Mouse (Mus musculus): ENCODE results near the gene Il21r.
A peak's percentile ranks its signal among the peaks of the same experiment; 100 is the strongest.

Gene Il21r

GRCm38 (mm10) chr7:125575738-125576540 lies 27.3 kb upstream of the Il21r start:
- DNase-seq = no peak

GRCm38 (mm10) chr7:125576982-125577381 lies 26.2 kb upstream of the Il21r start:
- DNase-seq = peak; percentile 36

- DNase-seq = peak; percentile 28
Measured at GRCm38 (mm10) chr7:125577486-125578088, 25.6 kb upstream of the Il21r start.

- DNase-seq = no peak
Measured at GRCm38 (mm10) chr7:125578106-125578505, 25.1 kb upstream of the Il21r start.

GRCm38 (mm10) chr7:125579545-125580219 lies 23.5 kb upstream of the Il21r start:
- no peak for DNase-seq

GRCm38 (mm10) chr7:125580220-125580549 lies 23.0 kb upstream of the Il21r start:
- DNase-seq = no peak

- DNase-seq = no peak
Measured at GRCm38 (mm10) chr7:125580625-125581316, 22.5 kb upstream of the Il21r start.

GRCm38 (mm10) chr7:125581317-125581672 lies 21.9 kb upstream of the Il21r start:
- DNase-seq = peak; percentile 79

- no peak for DNase-seq
Measured at GRCm38 (mm10) chr7:125583325-125584004, 19.8 kb upstream of the Il21r start.

- no peak for DNase-seq
Measured at GRCm38 (mm10) chr7:125584005-125584369, 19.2 kb upstream of the Il21r start.

- DNase-seq = no peak
Measured at GRCm38 (mm10) chr7:125586355-125586754, 16.9 kb upstream of the Il21r start.

- no peak for DNase-seq
Measured at GRCm38 (mm10) chr7:125588721-125589120, 14.5 kb upstream of the Il21r start.

GRCm38 (mm10) chr7:125589896-125590295 lies 13.3 kb upstream of the Il21r start:
- DNase-seq = no peak

GRCm38 (mm10) chr7:125593831-125594230 lies 9.4 kb upstream of the Il21r start:
- no peak for DNase-seq

- no peak for DNase-seq
Measured at GRCm38 (mm10) chr7:125596406-125596805, 6.8 kb upstream of the Il21r start.

- DNase-seq = no peak
Measured at GRCm38 (mm10) chr7:125597083-125597482, 6.1 kb upstream of the Il21r start.

- no peak for DNase-seq
Measured at GRCm38 (mm10) chr7:125597516-125598347, 5.5 kb upstream of the Il21r start.

- DNase-seq = no peak
Measured at GRCm38 (mm10) chr7:125599373-125599973, 3.8 kb upstream of the Il21r start.

GRCm38 (mm10) chr7:125600136-125600535 lies 3.1 kb upstream of the Il21r start:
- no peak for DNase-seq

GRCm38 (mm10) chr7:125600612-125601279 lies 2.5 kb upstream of the Il21r start:
- DNase-seq = no peak

GRCm38 (mm10) chr7:125601280-125601670 lies 2.0 kb upstream of the Il21r start:
- DNase-seq = no peak

All from cerebellum, adult 11-12 months (tissue).